Mouse (Mus musculus): Measurements from ENCODE around the gene Mfap2.

DNA sequence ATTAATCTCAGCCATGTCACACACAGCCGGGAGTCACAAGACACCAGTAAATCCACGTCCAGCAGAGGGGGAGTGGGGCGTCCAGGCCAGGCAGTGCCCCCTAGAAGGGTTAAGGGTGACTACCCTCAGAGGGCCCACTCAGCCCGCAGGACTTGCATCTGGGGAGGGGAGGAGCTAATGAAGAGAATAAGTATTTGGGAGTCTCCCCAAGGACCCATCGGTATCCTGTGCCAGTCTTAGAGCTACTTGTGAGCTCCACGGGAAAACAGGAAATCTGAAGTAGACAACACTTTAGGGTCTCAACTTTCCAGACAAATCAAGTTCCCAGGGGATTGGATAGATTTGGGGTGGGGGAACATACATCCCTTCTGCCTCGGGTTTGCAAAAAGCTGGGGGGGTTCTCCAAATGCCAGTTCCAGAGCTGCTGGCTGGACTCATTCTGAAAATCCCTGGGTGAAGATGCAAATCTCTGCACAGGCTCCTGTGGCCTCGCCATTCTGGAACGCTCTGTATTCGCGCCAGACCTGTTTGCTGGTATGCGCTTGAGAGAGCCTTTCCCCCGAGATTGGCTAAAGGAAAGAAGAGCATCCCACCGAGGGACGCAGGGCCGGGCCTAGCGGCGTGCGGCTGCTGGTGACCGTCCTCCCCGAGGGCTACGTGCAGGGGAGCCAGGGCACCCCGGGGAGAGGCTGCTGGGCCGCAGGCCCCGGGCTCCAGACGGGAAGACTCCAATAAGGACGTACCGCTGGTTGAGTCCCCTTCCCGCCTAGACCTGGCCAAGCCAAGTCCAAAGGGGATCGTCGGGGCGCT, 49.6 kb downstream of the Mfap2 start:
- TF ChIP-seq POLR2A (IDR thresholded peaks at IDR 0.05; ENCODE audit: borderline replicate concordance, extremely low read depth, low read depth, low read length) = no peak
- no peak for TF ChIP-seq CTCF (IDR thresholded peaks at IDR 0.05; ENCODE audit: insufficient read depth, low read length)

Measured in lung, adult 2 months (tissue).